Mouse (Mus musculus): ENCODE data around the gene Rdh1. TPM values are rescaled to one million over a fixed set of nuclear protein-coding genes. Genes with fewer than 3 reads are reported as not detected.
"Not testable (repeated sequence)": the region's sequence is repeated elsewhere in the genome, so short reads cannot be mapped to it uniquely, and the experiment has no call there.

Gene Rdh1
- polyA plus RNA-seq, 1 experiment = 0.07 TPM

- Histone ChIP-seq H3K4me3 (ENCODE audit: control insufficient read depth, low read depth, low read length) (no peak overlapping the region), H3K27me3 (ENCODE audit: control insufficient read depth, insufficient read depth, low read length) (no peaks in the 10 kb centered on the region), H3K27ac (ENCODE audit: control insufficient read depth, insufficient read depth, low read depth, low read length) (no peak overlapping the region), H3K36me3 (ENCODE audit: control insufficient read depth, insufficient read depth, low read length) (no peaks in the 10 kb centered on the region), H3K4me1 (ENCODE audit: control insufficient read depth, insufficient read depth, low read length) (no peaks in the 10 kb centered on the region)
- TF ChIP-seq CTCF (IDR thresholded peaks at IDR 0.05; ENCODE audit: control insufficient read depth, insufficient read depth, insufficient replicate concordance, low read depth, low read length) = no peak
- no peak for TF ChIP-seq POLR2A (IDR thresholded peaks at IDR 0.05; ENCODE audit: control insufficient read depth, low read depth, low read length)
These were observed 42.7 kb downstream of the Rdh1 start for GRCm38 (mm10) chr10:127802236-127802635.

GRCm38 (mm10) chr10:127804416-127804815 lies 44.9 kb downstream of the Rdh1 start:
- TF ChIP-seq POLR2A (IDR thresholded peaks at IDR 0.05; ENCODE audit: control insufficient read depth, low read depth, low read length) = no peak
- TF ChIP-seq CTCF (IDR thresholded peaks at IDR 0.05; ENCODE audit: control insufficient read depth, insufficient read depth, insufficient replicate concordance, low read depth, low read length) = no peak
- Histone ChIP-seq H3K27ac (ENCODE audit: control insufficient read depth, insufficient read depth, low read depth, low read length) (no peak overlapping the region), H3K36me3 (ENCODE audit: control insufficient read depth, insufficient read depth, low read length) (no peaks in the 10 kb centered on the region), H3K4me1 (ENCODE audit: control insufficient read depth, insufficient read depth, low read length) (no peaks in the 10 kb centered on the region), H3K4me3 (ENCODE audit: control insufficient read depth, low read depth, low read length) (no peak overlapping the region), H3K27me3 (ENCODE audit: control insufficient read depth, insufficient read depth, low read length) (no peaks in the 10 kb centered on the region)

GRCm38 (mm10) chr10:127815888-127816287 lies 56.4 kb downstream of the Rdh1 start:
- TF ChIP-seq POLR2A (IDR thresholded peaks at IDR 0.05; ENCODE audit: control insufficient read depth, low read depth, low read length) (no peak), CTCF (IDR thresholded peaks at IDR 0.05; ENCODE audit: control insufficient read depth, insufficient read depth, insufficient replicate concordance, low read depth, low read length) (no peak)
- Histone ChIP-seq H3K4me1 (ENCODE audit: control insufficient read depth, insufficient read depth, low read length) (no peaks in the 10 kb centered on the region), H3K4me3 (ENCODE audit: control insufficient read depth, low read depth, low read length) (no peak overlapping the region), H3K27me3 (ENCODE audit: control insufficient read depth, insufficient read depth, low read length) (no peaks in the 10 kb centered on the region), H3K36me3 (ENCODE audit: control insufficient read depth, insufficient read depth, low read length) (no peaks in the 10 kb centered on the region), H3K27ac (ENCODE audit: control insufficient read depth, insufficient read depth, low read depth, low read length) (no peak overlapping the region)

GRCm38 (mm10) chr10:127817268-127817910 lies 57.9 kb downstream of the Rdh1 start:
- not testable (repeated sequence) for H3K4me3 ChIP-seq (ENCODE audit: control insufficient read depth, low read depth, low read length); H3K4me1 ChIP-seq (ENCODE audit: control insufficient read depth, insufficient read depth, low read length); H3K27ac ChIP-seq (ENCODE audit: control insufficient read depth, insufficient read depth, low read depth, low read length); H3K27me3 ChIP-seq (ENCODE audit: control insufficient read depth, insufficient read depth, low read length); H3K36me3 ChIP-seq (ENCODE audit: control insufficient read depth, insufficient read depth, low read length)

Other genes starting within 250 kb of the Rdh1 start
- 65.0 and 74.9 TPM in 2 replicates for gene Ndufa4l2, start 244.8 kb upstream of the Rdh1 start, polyA plus RNA-seq (2012; rRNA removed)
- 12.7 and 16.7 TPM in 2 replicates for gene Shmt2, start 237.3 kb upstream of the Rdh1 start, polyA plus RNA-seq (2012; rRNA removed)
- 0.36 and 0.51 TPM in 2 replicates for gene Nxph4, start 225.2 kb upstream of the Rdh1 start, polyA plus RNA-seq (2012; rRNA removed)
- gene Lrp1, start 138.6 kb upstream of the Rdh1 start, polyA plus RNA-seq (2012; rRNA removed) = 20.8 and 25.9 TPM in 2 replicates
- 3.9 and 5.9 TPM in 2 replicates for gene Stat6, start 116.7 kb upstream of the Rdh1 start, polyA plus RNA-seq (2012; rRNA removed)
- 46.8 and 58.1 TPM in 2 replicates for gene Nemp1, start 92.8 kb upstream of the Rdh1 start, polyA plus RNA-seq (2012; rRNA removed)
- gene Nab2, start 91.2 kb upstream of the Rdh1 start, polyA plus RNA-seq (2012; rRNA removed) = 24.6 and 26.2 TPM in 2 replicates
- gene Myo1a, start 54.6 kb upstream of the Rdh1 start, polyA plus RNA-seq (2012; rRNA removed) = 18.5 and 19.1 TPM in 2 replicates
- not detected in 2 replicates for gene Tac2, start 35.2 kb upstream of the Rdh1 start, polyA plus RNA-seq (2012; rRNA removed)
- 3.8 and 4.4 TPM in 2 replicates for gene Zbtb39, start 20.2 kb upstream of the Rdh1 start, polyA plus RNA-seq (2012; rRNA removed)
- 0.37 and 0.57 TPM in 2 replicates for gene Gpr182, start 8.0 kb upstream of the Rdh1 start, polyA plus RNA-seq (2012; rRNA removed)
- not detected in 2 replicates for gene Rdh16f1, start 66 bp downstream of the Rdh1 start, polyA plus RNA-seq (2012; rRNA removed)
- gene Rdh9, start 16.7 kb downstream of the Rdh1 start, polyA plus RNA-seq (2012; rRNA removed) = 0.11 and 0.23 TPM in 2 replicates
- gene Rdh16, start 41.4 kb downstream of the Rdh1 start, polyA plus RNA-seq (2012; rRNA removed) = 0.04 TPM in 2 replicates
- not detected in 2 replicates for gene Rdh19, start 90.2 kb downstream of the Rdh1 start, polyA plus RNA-seq (2012; rRNA removed)
- 0.23 and 0.26 TPM in 2 replicates for gene Rdh16f2, start 106.8 kb downstream of the Rdh1 start, polyA plus RNA-seq (2012; rRNA removed)
- not detected in 2 replicates for gene Rdh7, start 129.1 kb downstream of the Rdh1 start, polyA plus RNA-seq (2012; rRNA removed)
- gene Sdr9c7, start 138.8 kb downstream of the Rdh1 start, polyA plus RNA-seq (2012; rRNA removed) = 0.38 and 0.49 TPM in 2 replicates
- not detected in 2 replicates for gene Hsd17b6, start 247.9 kb downstream of the Rdh1 start, polyA plus RNA-seq (2012; rRNA removed)